Mouse (Mus musculus): ENCODE data around the gene Ptpn1. TPM values are rescaled to one million over a fixed set of nuclear protein-coding genes. Genes with fewer than 3 reads are reported as not detected.

Gene Ptpn1
- polyA plus RNA-seq, 2 experiments, result 10.0 to 24.3 TPM

GRCm38 (mm10) chr2:167909531-167910177 lies 22.2 kb upstream of the Ptpn1 start:
- TF ChIP-seq EP300 (IDR thresholded peaks at IDR 0.05; ENCODE audit: low read depth) (no peak), CTCF (IDR thresholded peaks at IDR 0.05; ENCODE audit: low read depth) (no peak)
- DNase-seq (ENCODE audit: low read depth in 3 of 3, low spot score in 3 of 3), result no peak
- no peaks in the 10 kb centered on the region for H3K36me3 ChIP-seq (replicated peaks; ENCODE audit: control insufficient read depth, insufficient read depth, low read depth)
- 56% methylated on average over 11 of the region's 11 CpGs for WGBS (ENCODE audit: insufficient replicate concordance)
- H3K9me3 ChIP-seq (ENCODE audit: control insufficient read depth, low read length), result no peaks in the 10 kb centered on the region
- no peaks in the 10 kb centered on the region for H3K27me3 ChIP-seq (ENCODE audit: control insufficient read depth, insufficient read depth, low read length)
- no peak overlapping the region for H3K4me2 ChIP-seq (ENCODE audit: low read depth)
- no peak for ATAC-seq (ENCODE audit: insufficient read depth)
- H3K27ac ChIP-seq, result no peak overlapping the region
- no peaks in the 10 kb centered on the region for H3K4me1 ChIP-seq (replicated peaks; ENCODE audit: control insufficient read depth in 2 of 2, insufficient read depth in 2 of 2, low read length in 1 of 2)
- no peak overlapping the region for H3K9ac ChIP-seq (replicated peaks)
- H3K4me3 ChIP-seq (ENCODE audit: insufficient read depth in 1 of 2, low read depth in 2 of 2, low read length in 2 of 2), result no peak overlapping the region

GRCm38 (mm10) chr2:167910178-167910540 lies 21.7 kb upstream of the Ptpn1 start:
- no peak overlapping the region for H3K4me3 ChIP-seq (ENCODE audit: insufficient read depth in 1 of 2, low read depth in 2 of 2, low read length in 2 of 2)
- no peaks in the 10 kb centered on the region for H3K36me3 ChIP-seq (replicated peaks; ENCODE audit: control insufficient read depth, insufficient read depth, low read depth)
- no peak for ATAC-seq (ENCODE audit: insufficient read depth)
- H3K4me1 ChIP-seq (replicated peaks; ENCODE audit: control insufficient read depth in 2 of 2, insufficient read depth in 2 of 2, low read length in 1 of 2), result no peaks in the 10 kb centered on the region
- no peaks in the 10 kb centered on the region for H3K9me3 ChIP-seq (ENCODE audit: control insufficient read depth, low read length)
- no peaks in the 10 kb centered on the region for H3K27me3 ChIP-seq (ENCODE audit: control insufficient read depth, insufficient read depth, low read length)
- TF ChIP-seq EP300 (IDR thresholded peaks at IDR 0.05; ENCODE audit: low read depth) (no peak), CTCF (IDR thresholded peaks at IDR 0.05; ENCODE audit: low read depth) (no peak)
- WGBS (ENCODE audit: insufficient replicate concordance), result 38% methylated on average over 3 of the region's 3 CpGs
- H3K4me2 ChIP-seq (ENCODE audit: low read depth), result no peak overlapping the region
- no peak overlapping the region for H3K9ac ChIP-seq (replicated peaks)
- H3K27ac ChIP-seq, result no peak overlapping the region
- DNase-seq (ENCODE audit: low read depth in 3 of 3, low spot score in 3 of 3), result no peak

DNA sequence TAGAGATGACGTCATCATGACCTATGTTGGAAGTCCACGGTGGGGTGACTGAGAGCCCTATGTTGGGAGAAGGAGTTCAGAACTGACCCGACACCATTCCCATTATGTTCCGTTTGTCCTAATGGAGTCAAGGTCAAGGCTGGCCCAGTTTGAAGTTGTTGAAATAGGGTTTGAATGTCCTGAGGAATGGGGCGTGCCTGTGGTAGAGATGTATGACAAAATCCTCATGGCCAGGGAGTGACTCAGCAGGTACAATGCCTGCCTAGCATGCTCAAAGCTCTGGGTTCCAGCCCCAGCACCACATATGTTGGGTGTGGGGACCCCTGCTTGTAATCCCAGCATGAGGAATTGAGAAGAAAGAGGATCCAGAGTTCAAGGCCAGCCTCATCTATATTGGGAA lies 20.3 kb upstream of the Ptpn1 start:
- Histone ChIP-seq H3K27me3 (ENCODE audit: control insufficient read depth, insufficient read depth, low read length) (no peaks in the 10 kb centered on the region), H3K4me3 (ENCODE audit: insufficient read depth in 1 of 2, low read depth in 2 of 2, low read length in 2 of 2) (no peak overlapping the region), H3K9me3 (ENCODE audit: control insufficient read depth, low read length) (no peaks in the 10 kb centered on the region), H3K27ac (no peak overlapping the region), H3K4me2 (ENCODE audit: low read depth) (no peak overlapping the region), H3K9ac (replicated peaks) (no peak overlapping the region), H3K4me1 (replicated peaks; ENCODE audit: control insufficient read depth in 2 of 2, insufficient read depth in 2 of 2, low read length in 1 of 2) (no peaks in the 10 kb centered on the region), H3K36me3 (replicated peaks; ENCODE audit: control insufficient read depth, insufficient read depth, low read depth) (no peaks in the 10 kb centered on the region)
- TF ChIP-seq CTCF (IDR thresholded peaks at IDR 0.05; ENCODE audit: low read depth) (no peak), EP300 (IDR thresholded peaks at IDR 0.05; ENCODE audit: low read depth) (no peak)
- 70% methylated on average over 5 of the region's 5 CpGs for WGBS (ENCODE audit: insufficient replicate concordance)
- ATAC-seq (ENCODE audit: insufficient read depth) (no peak), DNase-seq (ENCODE audit: low read depth in 3 of 3, low spot score in 3 of 3) (no peak)

DNA sequence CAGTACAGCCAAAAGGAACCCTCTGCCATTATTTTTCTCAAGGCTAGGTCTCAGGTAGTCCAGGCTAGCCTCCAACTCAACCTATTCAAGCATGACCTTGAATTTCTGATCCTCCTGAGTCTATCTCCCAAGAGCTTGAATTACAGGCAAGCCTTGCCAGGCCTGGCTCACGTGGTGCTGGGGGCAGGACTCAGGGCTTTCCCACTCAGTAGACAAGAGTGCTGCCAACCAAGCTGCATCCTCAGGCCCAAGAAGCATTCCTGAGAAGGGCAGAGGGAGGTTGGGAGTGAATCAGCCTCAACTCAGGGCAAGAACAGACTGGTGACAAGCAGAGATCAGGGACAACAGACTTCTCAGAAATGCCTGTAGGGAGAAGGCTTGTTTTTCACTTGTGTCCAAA lies 12.8 kb upstream of the Ptpn1 start:
- Histone ChIP-seq H3K4me2 (ENCODE audit: low read depth) (no peak overlapping the region), H3K27me3 (ENCODE audit: control insufficient read depth, insufficient read depth, low read length) (no peaks in the 10 kb centered on the region), H3K9me3 (ENCODE audit: control insufficient read depth, low read length) (no peaks in the 10 kb centered on the region), H3K4me1 (replicated peaks; ENCODE audit: control insufficient read depth in 2 of 2, insufficient read depth in 2 of 2, low read length in 1 of 2) (no peaks in the 10 kb centered on the region), H3K27ac (no peak overlapping the region), H3K4me3 (ENCODE audit: insufficient read depth in 1 of 2, low read depth in 2 of 2, low read length in 2 of 2) (no peak overlapping the region), H3K36me3 (replicated peaks; ENCODE audit: control insufficient read depth, insufficient read depth, low read depth) (no peaks in the 10 kb centered on the region), H3K9ac (replicated peaks) (no peak overlapping the region)
- DNase-seq (ENCODE audit: low read depth in 3 of 3, low spot score in 3 of 3) (no peak), ATAC-seq (ENCODE audit: insufficient read depth) (no peak)
- TF ChIP-seq CTCF (IDR thresholded peaks at IDR 0.05; ENCODE audit: low read depth) (no peak), EP300 (IDR thresholded peaks at IDR 0.05; ENCODE audit: low read depth) (no peak)
- 67% methylated on average over 1 of the region's 1 CpGs for WGBS (ENCODE audit: insufficient replicate concordance)

DNA sequence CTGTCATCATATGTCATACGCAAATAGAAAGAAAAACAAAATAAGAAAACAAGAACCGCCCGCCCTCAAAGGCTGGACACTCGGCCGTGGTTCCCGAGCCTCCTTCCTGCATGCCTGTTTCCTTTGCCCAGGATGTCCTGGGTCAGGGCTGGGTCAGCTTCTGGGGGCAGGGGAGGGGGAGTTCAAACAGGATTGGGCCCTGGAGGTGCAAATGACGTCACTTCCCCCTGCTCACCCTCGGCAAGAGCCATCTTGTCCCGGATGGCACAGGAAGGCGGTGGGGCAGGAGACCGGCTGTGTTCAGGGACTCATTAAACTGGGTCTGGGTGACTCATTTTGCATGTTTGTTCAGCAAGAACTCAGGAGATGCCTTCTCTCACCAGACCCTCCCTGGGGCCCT lies 11.8 kb upstream of the Ptpn1 start:
- WGBS (ENCODE audit: insufficient replicate concordance), result 49% methylated on average over 11 of the region's 11 CpGs
- no peak for DNase-seq (ENCODE audit: low read depth in 3 of 3, low spot score in 3 of 3)
- Histone ChIP-seq H3K4me3 (ENCODE audit: insufficient read depth in 1 of 2, low read depth in 2 of 2, low read length in 2 of 2) (no peak overlapping the region), H3K4me2 (ENCODE audit: low read depth) (no peak overlapping the region), H3K27ac (no peak overlapping the region), H3K4me1 (replicated peaks; ENCODE audit: control insufficient read depth in 2 of 2, insufficient read depth in 2 of 2, low read length in 1 of 2) (peaks cover 0 to 4% of the 10 kb centered on the region in 2 experiments; a peak in 1 of 4 replicates), H3K36me3 (replicated peaks; ENCODE audit: control insufficient read depth, insufficient read depth, low read depth) (no peaks in the 10 kb centered on the region), H3K9me3 (ENCODE audit: control insufficient read depth, low read length) (no peaks in the 10 kb centered on the region), H3K9ac (replicated peaks) (no peak overlapping the region), H3K27me3 (ENCODE audit: control insufficient read depth, insufficient read depth, low read length) (no peaks in the 10 kb centered on the region)
- TF ChIP-seq CTCF (IDR thresholded peaks at IDR 0.05; ENCODE audit: low read depth) (no peak), EP300 (IDR thresholded peaks at IDR 0.05; ENCODE audit: low read depth) (no peak)
- ATAC-seq (ENCODE audit: insufficient read depth), result no peak

All from liver, embryonic 14.5 days (tissue).